In genomic region chr15:10954381-10955016, GRCm38 (mm10) we compare ENCODE assay signal across 32 mouse cellular contexts. TPM values are rescaled to one million over a fixed set of nuclear protein-coding genes. Genes with fewer than 3 reads are reported as not detected.
DNase-seq lines count a peak whose midpoint lies in the region; ATAC-seq and TF ChIP-seq lines count a peak whose summit lies in the region.
"Had no signal": no experiment of that assay in that cellular context is flagged by ENCODE, and none has a peak within 500 bp of the region (broad histone marks: within the 10 kb centered on the region; RNA-seq: fewer than 3 reads in every experiment).

No protein-coding gene starts in this region.

- H3K4me1 ChIP-seq in embryonic facial prominence, embryonic 14.5 days (ENCODE audit: control insufficient read depth, insufficient read depth, low read length) = peaks cover 11% of the 10 kb centered on the region
- H3K4me1 ChIP-seq in embryonic facial prominence, embryonic 10.5 days = peaks cover 4% of the 10 kb centered on the region; the same call in 1 of the 2 replicates
- peaks cover 5% of the 10 kb centered on the region for H3K4me1 ChIP-seq in testis, adult 2 months (ENCODE audit: control insufficient read depth, insufficient read depth, low read length)
- H3K4me1 ChIP-seq: heart, embryonic 13.5 days; lung, embryonic 15.5 days; megakaryocyte, embryonic 14.5 days had no signal

- no peak overlapping the region for H3K4me3 ChIP-seq in embryonic facial prominence, embryonic 14.5 days (ENCODE audit: low read depth, low read length)
- no peak overlapping the region for H3K4me3 ChIP-seq in embryonic facial prominence, embryonic 10.5 days
- no peak overlapping the region for H3K4me3 ChIP-seq in testis, adult 2 months (ENCODE audit: control insufficient read depth, low read depth, low read length)
- H3K4me3 ChIP-seq: forebrain, embryonic 10.5 days; heart, adult 2 months; heart, embryonic 13.5 days; lung, embryonic 15.5 days; megakaryocyte, embryonic 14.5 days; neural tube, embryonic 13.5 days had no signal

- no peak for TF ChIP-seq POLR2A in testis, adult 2 months (IDR thresholded peaks at IDR 0.05; ENCODE audit: control insufficient read depth, low read depth, low read length)

- 84% methylated on average over 6 of the region's 6 CpGs for WGBS in embryonic facial prominence, embryonic 14.5 days
- WGBS in embryonic facial prominence, embryonic 10.5 days = 86% methylated on average over 6 of the region's 6 CpGs

- no peak for ATAC-seq in embryonic facial prominence, embryonic 14.5 days (ENCODE audit: low read depth)
- ATAC-seq: activated CD4-positive, CD25-positive, alpha-beta regulatory T cell, adult 4 months; forebrain, embryonic 16.5 days had no signal

- no peaks in the 10 kb centered on the region for H3K9me3 ChIP-seq in embryonic facial prominence, embryonic 14.5 days (ENCODE audit: control insufficient read depth, low read length)
- H3K9me3 ChIP-seq in embryonic facial prominence, embryonic 10.5 days = no peaks in the 10 kb centered on the region
- H3K9me3 ChIP-seq: forebrain, embryonic 10.5 days; heart, embryonic 13.5 days; limb, embryonic 15.5 days; lung, embryonic 15.5 days; megakaryocyte, embryonic 14.5 days; neural tube, embryonic 13.5 days had no signal

- TF ChIP-seq CTCF in testis, adult 2 months (IDR thresholded peaks at IDR 0.05; ENCODE audit: control insufficient read depth, insufficient read depth, insufficient replicate concordance, low read depth, low read length) = no peak

- H3K27me3 ChIP-seq in embryonic facial prominence, embryonic 14.5 days (replicated peaks; ENCODE audit: control insufficient read depth, insufficient read depth, low read length) = no peaks in the 10 kb centered on the region; the same call in 1 of the 2 replicates
- H3K27me3 ChIP-seq in embryonic facial prominence, embryonic 10.5 days (replicated peaks; ENCODE audit: low read depth, poor library complexity, severe bottlenecking) = no peaks in the 10 kb centered on the region; the same call in 1 of the 2 replicates
- H3K27me3 ChIP-seq in testis, adult 2 months (ENCODE audit: control insufficient read depth, insufficient read depth, low read length) = no peaks in the 10 kb centered on the region
- H3K27me3 ChIP-seq: heart, embryonic 13.5 days; limb, embryonic 15.5 days; lung, embryonic 15.5 days; neural tube, embryonic 13.5 days had no signal

- H3K9ac ChIP-seq in embryonic facial prominence, embryonic 14.5 days (ENCODE audit: low read depth, low read length) = no peak overlapping the region
- H3K9ac ChIP-seq: heart, embryonic 13.5 days; limb, embryonic 15.5 days; lung, embryonic 15.5 days; neural tube, embryonic 13.5 days had no signal

- no peak overlapping the region for H3K4me2 ChIP-seq in embryonic facial prominence, embryonic 14.5 days (ENCODE audit: low read depth, low read length)
- H3K4me2 ChIP-seq: heart, embryonic 13.5 days; lung, embryonic 15.5 days had no signal

- DNase-seq in embryonic facial prominence, embryonic 14.5 days (ENCODE audit: low spot score) = no peak
- DNase-seq in embryonic facial prominence, embryonic 10.5 days (ENCODE audit: low spot score) = no peak
- no peak for DNase-seq in testis, postnatal 10 days (ENCODE audit: low spot score)
- DNase-seq in kidney, postnatal 25 days = peak; percentile 23 to 43
- no peak for DNase-seq in frontal cortex, postnatal 10 days (ENCODE audit: low spot score in 2 of 2)
- DNase-seq in cerebellum, postnatal 10 days = no peak
- DNase-seq in spleen, postnatal 4 days (ENCODE audit: low spot score in 2 of 2) = no peak
- DNase-seq: adrenal gland, adult 8-10 months; cerebellum, adult 18-20 months; cerebellum, postnatal 36 days; gastrocnemius, postnatal 36 days; heart, adult 2 months; heart, postnatal 14 days; left cerebral cortex, postnatal 4 days; lung, postnatal 36 days; midbrain, embryonic 14.5 days; retina, postnatal 1 day; right cerebral cortex, postnatal 25 days; thymus, adult 18-20 months; thymus, postnatal 36 days had no signal

- peak overlapping the region; percentile 70; the same call in 1 of the 2 replicates for H3K27ac ChIP-seq in embryonic facial prominence, embryonic 14.5 days (replicated peaks; ENCODE audit: low read depth, low read length)
- H3K27ac ChIP-seq in embryonic facial prominence, embryonic 10.5 days (replicated peaks) = no peak overlapping the region
- peak overlapping the region; percentile 60; the same call in 1 of the 2 replicates for H3K27ac ChIP-seq in testis, adult 2 months (ENCODE audit: control insufficient read depth, insufficient read depth, low read depth, low read length)
- H3K27ac ChIP-seq: forebrain, embryonic 10.5 days; heart, adult 2 months; heart, embryonic 13.5 days; limb, embryonic 15.5 days; lung, embryonic 15.5 days; neural tube, embryonic 13.5 days had no signal

- H3K36me3 ChIP-seq in embryonic facial prominence, embryonic 14.5 days (ENCODE audit: control insufficient read depth, insufficient read depth, low read length) = no peaks in the 10 kb centered on the region
- H3K36me3 ChIP-seq in embryonic facial prominence, embryonic 10.5 days (replicated peaks) = no peaks in the 10 kb centered on the region
- no peaks in the 10 kb centered on the region for H3K36me3 ChIP-seq in testis, adult 2 months (ENCODE audit: control insufficient read depth, insufficient read depth, low read length)
- H3K36me3 ChIP-seq: forebrain, embryonic 10.5 days; heart, embryonic 13.5 days; limb, embryonic 15.5 days; lung, embryonic 15.5 days; neural tube, embryonic 13.5 days had no signal

RNA-seq across cellular contexts. Expression of gene C1qtnf3, which starts 2.4 kb away (rescaled TPM):
- polyA plus RNA-seq in embryonic facial prominence, embryonic 14.5 days (2014; fragmentation: Nextera tagmentation; extraction: Ambion mirVana) = 115 and 159 TPM in 2 replicates
- polyA plus RNA-seq in embryonic facial prominence, embryonic 10.5 days (2016; fragmentation: Nextera tagmentation; extraction: Ambion mirVana) = 0.26 and 0.27 TPM in 2 replicates
- polyA plus RNA-seq in testis, adult 2 months (2012; rRNA removed) = 3.1 and 4.2 TPM in 2 replicates
- polyA plus RNA-seq: activated CD4-positive, CD25-positive, alpha-beta regulatory T cell, adult 4 months; forebrain, embryonic 10.5 days; spleen, adult 2 months had no signal

RNA-seq across cellular contexts. Expression of gene Amacr, which starts 27.1 kb away (rescaled TPM):
- polyA plus RNA-seq in embryonic facial prominence, embryonic 14.5 days (2014; fragmentation: Nextera tagmentation; extraction: Ambion mirVana) = 27.9 and 28.6 TPM in 2 replicates
- polyA plus RNA-seq in embryonic facial prominence, embryonic 10.5 days (2016; fragmentation: Nextera tagmentation; extraction: Ambion mirVana) = 14.3 and 14.7 TPM in 2 replicates
- polyA plus RNA-seq in testis, adult 2 months (2012; rRNA removed) = 2.4 and 2.7 TPM in 2 replicates

RNA-seq across cellular contexts. Expression of gene Slc45a2, which starts 46.0 kb away (rescaled TPM):
- polyA plus RNA-seq in embryonic facial prominence, embryonic 14.5 days (2014; fragmentation: Nextera tagmentation; extraction: Ambion mirVana) = 0.86 and 1.1 TPM in 2 replicates
- 0.06 and 0.39 TPM in 2 replicates for polyA plus RNA-seq in embryonic facial prominence, embryonic 10.5 days (2016; fragmentation: Nextera tagmentation; extraction: Ambion mirVana)
- 0.07 and 0.28 TPM in 2 replicates for polyA plus RNA-seq in testis, adult 2 months (2012; rRNA removed)
- polyA plus RNA-seq: activated CD4-positive, CD25-positive, alpha-beta regulatory T cell, adult 4 months; heart, adult 2 months; heart, embryonic 13.5 days; large intestine, adult 2 months; lung, embryonic 15.5 days; midbrain, embryonic 14.5 days; neural tube, embryonic 13.5 days; stomach, embryonic 14.5 days had no signal

Comparison
In these comparisons a context has a peak if more than half of its experiments do, and no peak if none do; other contexts are left out.
1. RNA of gene C1qtnf3, which starts 2.4 kb away (polyA plus RNA-seq): 115 to 159 TPM in embryonic facial prominence, embryonic 14.5 days; 3.1 to 4.2 TPM in testis, adult 2 months and 0.26 to 0.27 TPM in embryonic facial prominence, embryonic 10.5 days; every median in the first group is over 10 times any median in the second.
2. DNase-seq: peak in kidney, postnatal 25 days (2 of 2); none in embryonic facial prominence, embryonic 14.5 days (single experiment), embryonic facial prominence, embryonic 10.5 days (single experiment), testis, postnatal 10 days (single experiment), frontal cortex, postnatal 10 days (0 of 2), cerebellum, postnatal 10 days (0 of 2) and spleen, postnatal 4 days (0 of 2).